Mouse (Mus musculus): ENCODE results near the gene Plekhh2.

GRCm38 (mm10) chr17:84477176-84477575 is 34.5 kb upstream of the Plekhh2 start:
- TF ChIP-seq CTCF (IDR thresholded peaks at IDR 0.05; ENCODE audit: borderline replicate concordance, extremely low read depth, insufficient read depth, insufficient read length): no peak
- no peak for TF ChIP-seq POLR2A (IDR thresholded peaks at IDR 0.05; ENCODE audit: borderline replicate concordance, extremely low read depth, insufficient read depth, insufficient read length, poor library complexity, severe bottlenecking)
